Mouse (Mus musculus): Measurements from ENCODE around the gene Gnb4. TPM values are rescaled to one million over a fixed set of nuclear protein-coding genes. Genes with fewer than 3 reads are reported as not detected.

Gnb4 gene
- polyA plus RNA-seq, 1 experiment, result 4.8 TPM

- no peaks in the 10 kb centered on the region for H3K36me3 ChIP-seq (ENCODE audit: control insufficient read depth, insufficient read depth, low read length, poor library complexity, severe bottlenecking)
- H3K4me3 ChIP-seq (ENCODE audit: low read depth, low read length), result no peak overlapping the region
- no peaks in the 10 kb centered on the region for H3K9me3 ChIP-seq (replicated peaks; ENCODE audit: control insufficient read depth, insufficient read depth, low read length, poor library complexity, severe bottlenecking)
- H3K4me1 ChIP-seq (ENCODE audit: control insufficient read depth, insufficient read depth, low read length), result no peaks in the 10 kb centered on the region
- H3K27ac ChIP-seq (ENCODE audit: insufficient read depth, low read length), result no peak overlapping the region
- no peak overlapping the region for H3K9ac ChIP-seq (ENCODE audit: low read depth, poor library complexity, severe bottlenecking)
- TF ChIP-seq EP300 (IDR thresholded peaks at IDR 0.05; ENCODE audit: insufficient read depth, low read depth, low read length), result no peak
- no peak for TF ChIP-seq CTCF (IDR thresholded peaks at IDR 0.05; ENCODE audit: low read depth, low read length)
- TF ChIP-seq POLR2A (IDR thresholded peaks at IDR 0.05; ENCODE audit: insufficient read depth, low read length), result no peak
- no peaks in the 10 kb centered on the region; the same call in 1 of the 2 replicates for H3K27me3 ChIP-seq (ENCODE audit: control insufficient read depth, insufficient read depth, low read length, poor library complexity, severe bottlenecking)
Measured at GRCm38 (mm10) chr3:32611606-32612170, 4.7 kb downstream of the Gnb4 start.

- TF ChIP-seq EP300 (IDR thresholded peaks at IDR 0.05; ENCODE audit: insufficient read depth, low read depth, low read length) (no peak), CTCF (IDR thresholded peaks at IDR 0.05; ENCODE audit: low read depth, low read length) (peak; percentile 47), POLR2A (IDR thresholded peaks at IDR 0.05; ENCODE audit: insufficient read depth, low read length) (no peak)
- H3K36me3 ChIP-seq (ENCODE audit: control insufficient read depth, insufficient read depth, low read length, poor library complexity, severe bottlenecking), result no peaks in the 10 kb centered on the region
- H3K27me3 ChIP-seq (ENCODE audit: control insufficient read depth, insufficient read depth, low read length, poor library complexity, severe bottlenecking), result no peaks in the 10 kb centered on the region
- H3K9me3 ChIP-seq (replicated peaks; ENCODE audit: control insufficient read depth, insufficient read depth, low read length, poor library complexity, severe bottlenecking), result no peaks in the 10 kb centered on the region
- no peaks in the 10 kb centered on the region for H3K4me1 ChIP-seq (ENCODE audit: control insufficient read depth, insufficient read depth, low read length)
- no peak overlapping the region for H3K9ac ChIP-seq (ENCODE audit: low read depth, poor library complexity, severe bottlenecking)
- no peak overlapping the region for H3K4me3 ChIP-seq (ENCODE audit: low read depth, low read length)
- H3K27ac ChIP-seq (ENCODE audit: insufficient read depth, low read length), result no peak overlapping the region
Measured at GRCm38 (mm10) chr3:32610560-32610959, 5.8 kb downstream of the Gnb4 start.

- Histone ChIP-seq H3K4me1 (ENCODE audit: control insufficient read depth, insufficient read depth, low read length) (no peaks in the 10 kb centered on the region), H3K4me3 (ENCODE audit: low read depth, low read length) (no peak overlapping the region), H3K9ac (ENCODE audit: low read depth, poor library complexity, severe bottlenecking) (no peak overlapping the region), H3K27me3 (ENCODE audit: control insufficient read depth, insufficient read depth, low read length, poor library complexity, severe bottlenecking) (no peaks in the 10 kb centered on the region), H3K27ac (ENCODE audit: insufficient read depth, low read length) (no peak overlapping the region), H3K9me3 (replicated peaks; ENCODE audit: control insufficient read depth, insufficient read depth, low read length, poor library complexity, severe bottlenecking) (no peaks in the 10 kb centered on the region), H3K36me3 (ENCODE audit: control insufficient read depth, insufficient read depth, low read length, poor library complexity, severe bottlenecking) (no peaks in the 10 kb centered on the region)
- TF ChIP-seq EP300 (IDR thresholded peaks at IDR 0.05; ENCODE audit: insufficient read depth, low read depth, low read length), result no peak
- TF ChIP-seq POLR2A (IDR thresholded peaks at IDR 0.05; ENCODE audit: insufficient read depth, low read length), result no peak
- TF ChIP-seq CTCF (IDR thresholded peaks at IDR 0.05; ENCODE audit: low read depth, low read length), result no peak
Measured at GRCm38 (mm10) chr3:32609233-32609632, 7.2 kb downstream of the Gnb4 start.

- H3K4me3 ChIP-seq (ENCODE audit: low read depth, low read length), result no peak overlapping the region
- TF ChIP-seq POLR2A (IDR thresholded peaks at IDR 0.05; ENCODE audit: insufficient read depth, low read length) (no peak), CTCF (IDR thresholded peaks at IDR 0.05; ENCODE audit: low read depth, low read length) (no peak), EP300 (IDR thresholded peaks at IDR 0.05; ENCODE audit: insufficient read depth, low read depth, low read length) (no peak)
- no peaks in the 10 kb centered on the region for H3K4me1 ChIP-seq (ENCODE audit: control insufficient read depth, insufficient read depth, low read length)
- H3K36me3 ChIP-seq (ENCODE audit: control insufficient read depth, insufficient read depth, low read length, poor library complexity, severe bottlenecking), result no peaks in the 10 kb centered on the region
- no peak overlapping the region for H3K9ac ChIP-seq (ENCODE audit: low read depth, poor library complexity, severe bottlenecking)
- no peaks in the 10 kb centered on the region for H3K27me3 ChIP-seq (ENCODE audit: control insufficient read depth, insufficient read depth, low read length, poor library complexity, severe bottlenecking)
- no peak overlapping the region for H3K27ac ChIP-seq (ENCODE audit: insufficient read depth, low read length)
- H3K9me3 ChIP-seq (replicated peaks; ENCODE audit: control insufficient read depth, insufficient read depth, low read length, poor library complexity, severe bottlenecking), result no peaks in the 10 kb centered on the region
Measured at GRCm38 (mm10) chr3:32601055-32601454, 15.3 kb downstream of the Gnb4 start.

GRCm38 (mm10) chr3:32599328-32599727 is 17.1 kb downstream of the Gnb4 start:
- H3K36me3 ChIP-seq (ENCODE audit: control insufficient read depth, insufficient read depth, low read length, poor library complexity, severe bottlenecking), result no peaks in the 10 kb centered on the region
- TF ChIP-seq EP300 (IDR thresholded peaks at IDR 0.05; ENCODE audit: insufficient read depth, low read depth, low read length) (no peak), POLR2A (IDR thresholded peaks at IDR 0.05; ENCODE audit: insufficient read depth, low read length) (no peak)
- no peak overlapping the region for H3K9ac ChIP-seq (ENCODE audit: low read depth, poor library complexity, severe bottlenecking)
- no peaks in the 10 kb centered on the region for H3K27me3 ChIP-seq (ENCODE audit: control insufficient read depth, insufficient read depth, low read length, poor library complexity, severe bottlenecking)
- H3K27ac ChIP-seq (ENCODE audit: insufficient read depth, low read length), result no peak overlapping the region
- H3K4me3 ChIP-seq (ENCODE audit: low read depth, low read length), result no peak overlapping the region
- H3K9me3 ChIP-seq (replicated peaks; ENCODE audit: control insufficient read depth, insufficient read depth, low read length, poor library complexity, severe bottlenecking), result no peaks in the 10 kb centered on the region
- no peaks in the 10 kb centered on the region for H3K4me1 ChIP-seq (ENCODE audit: control insufficient read depth, insufficient read depth, low read length)

- TF ChIP-seq EP300 (IDR thresholded peaks at IDR 0.05; ENCODE audit: insufficient read depth, low read depth, low read length) (no peak), CTCF (IDR thresholded peaks at IDR 0.05; ENCODE audit: low read depth, low read length) (no peak)
- Histone ChIP-seq H3K9ac (ENCODE audit: low read depth, poor library complexity, severe bottlenecking) (no peak overlapping the region), H3K36me3 (ENCODE audit: control insufficient read depth, insufficient read depth, low read length, poor library complexity, severe bottlenecking) (no peaks in the 10 kb centered on the region), H3K4me3 (ENCODE audit: low read depth, low read length) (no peak overlapping the region), H3K27me3 (ENCODE audit: control insufficient read depth, insufficient read depth, low read length, poor library complexity, severe bottlenecking) (no peaks in the 10 kb centered on the region), H3K4me1 (ENCODE audit: control insufficient read depth, insufficient read depth, low read length) (no peaks in the 10 kb centered on the region), H3K9me3 (replicated peaks; ENCODE audit: control insufficient read depth, insufficient read depth, low read length, poor library complexity, severe bottlenecking) (no peaks in the 10 kb centered on the region), H3K27ac (ENCODE audit: insufficient read depth, low read length) (no peak overlapping the region)
Measured at GRCm38 (mm10) chr3:32595080-32595479, 21.3 kb downstream of the Gnb4 start.

Data from ES-Bruce4 (cell line).